Mouse (Mus musculus): ENCODE results near the gene Klhl21.
"Not testable (repeated sequence)": the region's sequence is repeated elsewhere in the genome, so short reads cannot be mapped to it uniquely, and the experiment has no call there.

- TF ChIP-seq CTCF (IDR thresholded peaks at IDR 0.05; ENCODE audit: low read depth), result peak; percentile 52; the same call in 1 of the 2 replicates
- TF ChIP-seq EP300 (IDR thresholded peaks at IDR 0.05; ENCODE audit: low read depth), result not testable (repeated sequence)
Measured at GRCm38 (mm10) chr4:152036464-152036863, 27.9 kb downstream of the Klhl21 start.
